Mouse (Mus musculus) forebrain, embryonic 14.5 days (tissue): ENCODE data around the gene Cep295. TPM values are rescaled to one million over a fixed set of nuclear protein-coding genes. Genes with fewer than 3 reads are reported as not detected.
A peak's percentile ranks its signal among the peaks of the same experiment; 100 is the strongest.
"Not testable (repeated sequence)": the region's sequence is repeated elsewhere in the genome, so short reads cannot be mapped to it uniquely, and the experiment has no call there.

Source experiments
- ATAC-seq: fragments of 200-750 bp; cut with Nextera tagmentation; 2 replicates; pipeline ENCODE4 v1.8.0; 2017; ENCODE audit warnings: mild to moderate bottlenecking, moderate library complexity
- DNase-seq: peaks from one replicate; pipeline ENCODE4 v3.0.0-alpha.2; 2015; ENCODE audit warnings: low spot score
- H3K27ac ChIP-seq: fragments of 300-500 bp; sonication (generic); 2 replicates; pipeline ENCODE4 v1.5.1; 2014; ENCODE audit warnings: low read depth, mild to moderate bottlenecking, control low read depth, low read length, moderate library complexity
- H3K27me3 ChIP-seq: fragments of 300-500 bp; sonication (generic); replicated peaks from 2 replicates; pipeline ENCODE4 v1.6.1; 2014; ENCODE audit warnings: low read length, control low read depth, mixed read lengths; ENCODE audit not compliant: control insufficient read depth, insufficient read depth
- H3K36me3 ChIP-seq: fragments of 300-500 bp; sonication (generic); 2 replicates; pipeline ENCODE4 v1.6.1; 2014; ENCODE audit warnings: low read length, control low read depth; ENCODE audit not compliant: control insufficient read depth, insufficient read depth
- H3K4me1 ChIP-seq: fragments of 300-500 bp; sonication (generic); 2 replicates; pipeline ENCODE4 v1.6.1; 2014; ENCODE audit warnings: antibody characterized with exemption, low read length, control low read depth; ENCODE audit not compliant: control insufficient read depth, insufficient read depth
- H3K4me2 ChIP-seq: fragments of 300-500 bp; sonication (generic); 2 replicates; pipeline ENCODE4 v1.6.1; 2014; ENCODE audit warnings: mild to moderate bottlenecking, control low read depth, low read length
- H3K4me3 ChIP-seq: fragments of 300-500 bp; sonication (generic); 2 replicates; pipeline ENCODE4 v1.5.1; 2014; ENCODE audit warnings: low read depth, low read length, control low read depth
- H3K9ac ChIP-seq: fragments of 300-500 bp; sonication (generic); 2 replicates; pipeline ENCODE4 v1.6.1; 2014; ENCODE audit warnings: mild to moderate bottlenecking, low read length, control low read depth, moderate library complexity
- H3K9me3 ChIP-seq: fragments of 300-500 bp; sonication (generic); replicated peaks from 2 replicates; pipeline ENCODE4 v1.6.1; 2016; ENCODE audit warnings: low read length, control low read depth, mixed read lengths; ENCODE audit not compliant: control insufficient read depth
- WGBS: fragments of 180-500 bp; shearing (Covaris S2); extraction: QIAGEN DNeasy Blood & Tissue Kit; methylation state at CpG from one replicate; pipeline ENCODE4 v1.1.7; 2014; 5-methylcytosine and 5-hydroxymethylcytosine counted together
- polyA plus RNA-seq: library from polyadenylated mRNA; unstranded; fragments of >200 nt; fragmentation: Nextera tagmentation; extraction: Ambion mirVana; gene quantifications from 2 replicates; pipeline ENCODE4 v1.2.1, GENCODE M21; 2014

Gene Cep295
- polyA plus RNA-seq, 1 experiment from 2014 or later: 16.0 TPM

GRCm38 (mm10) chr9:15356916-15357483 is 588 bp downstream of the Cep295 start:
- Histone ChIP-seq H3K27ac (peak overlapping the region; percentile 65), H3K36me3 (peaks cover 7% of the 10 kb centered on the region), H3K4me2 (peak overlapping the region; percentile 74), H3K9me3 (no peaks in the 10 kb centered on the region), H3K9ac (peak overlapping the region; percentile 87), H3K4me3 (peak overlapping the region; percentile 89), H3K27me3 (no peaks in the 10 kb centered on the region), H3K4me1 (peaks cover 8% of the 10 kb centered on the region)
- DNase-seq (no peak), ATAC-seq (no peak)
- WGBS: 2% methylated on average over 9 of the region's 9 CpGs

- no peak overlapping the region for H3K4me2 ChIP-seq
- no peak overlapping the region for H3K9ac ChIP-seq
- no peaks in the 10 kb centered on the region for H3K9me3 ChIP-seq
- no peak overlapping the region for H3K4me3 ChIP-seq
- H3K4me1 ChIP-seq: no peaks in the 10 kb centered on the region
- DNase-seq (no peak), ATAC-seq (no peak)
- WGBS: 78% methylated on average over 2 of the region's 2 CpGs
- peaks cover 63% of the 10 kb centered on the region for H3K36me3 ChIP-seq
- no peak overlapping the region for H3K27ac ChIP-seq
- no peaks in the 10 kb centered on the region for H3K27me3 ChIP-seq
These were observed 7.7 kb downstream of the Cep295 start for GRCm38 (mm10) chr9:15349925-15350324.

DNA sequence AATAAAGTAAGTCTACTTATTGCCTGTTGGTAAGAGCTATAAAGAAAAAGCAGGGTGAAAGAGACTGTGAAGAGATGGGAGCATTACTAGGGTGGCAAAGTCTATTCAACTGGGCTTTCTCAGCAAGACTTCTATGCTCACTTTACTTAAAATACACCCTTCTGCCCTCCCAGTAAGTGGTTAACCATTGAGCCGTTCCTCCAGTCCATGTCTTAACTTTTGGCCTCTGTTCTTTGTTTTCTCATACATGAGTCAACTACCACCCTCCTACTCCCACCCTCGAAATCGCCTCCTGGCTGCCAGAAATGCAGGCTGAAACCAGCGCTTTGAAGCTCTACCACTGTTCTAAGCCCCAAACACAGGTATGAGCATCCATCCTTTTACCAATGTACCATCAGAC is 19.8 kb downstream of the Cep295 start:
- 93% methylated on average over 4 of the region's 4 CpGs for WGBS
- H3K4me2 ChIP-seq: no peak overlapping the region

GRCm38 (mm10) chr9:15318170-15318742 is 39.3 kb downstream of the Cep295 start:
- ATAC-seq (peak; percentile 52; the same call in 1 of the 2 replicates), DNase-seq (no peak)
- H3K4me1 ChIP-seq: no peaks in the 10 kb centered on the region
- no peaks in the 10 kb centered on the region for H3K9me3 ChIP-seq
- no peak overlapping the region for H3K27ac ChIP-seq
- H3K4me2 ChIP-seq: no peak overlapping the region
- 79% methylated on average over 2 of the region's 2 CpGs for WGBS
- no peak overlapping the region for H3K4me3 ChIP-seq
- H3K9ac ChIP-seq: no peak overlapping the region
- H3K27me3 ChIP-seq: no peaks in the 10 kb centered on the region
- H3K36me3 ChIP-seq: peaks cover 73% of the 10 kb centered on the region

More for the DNA sequence above, 19.8 kb downstream of the Cep295 start:
- no peak for ATAC-seq
- H3K9ac ChIP-seq: no peak overlapping the region
- no peak for DNase-seq
- H3K4me3 ChIP-seq: no peak overlapping the region
- H3K9me3 ChIP-seq: no peaks in the 10 kb centered on the region
- no peaks in the 10 kb centered on the region for H3K27me3 ChIP-seq
- peaks cover 86% of the 10 kb centered on the region for H3K36me3 ChIP-seq
- H3K27ac ChIP-seq: no peak overlapping the region
- no peaks in the 10 kb centered on the region for H3K4me1 ChIP-seq

DNA sequence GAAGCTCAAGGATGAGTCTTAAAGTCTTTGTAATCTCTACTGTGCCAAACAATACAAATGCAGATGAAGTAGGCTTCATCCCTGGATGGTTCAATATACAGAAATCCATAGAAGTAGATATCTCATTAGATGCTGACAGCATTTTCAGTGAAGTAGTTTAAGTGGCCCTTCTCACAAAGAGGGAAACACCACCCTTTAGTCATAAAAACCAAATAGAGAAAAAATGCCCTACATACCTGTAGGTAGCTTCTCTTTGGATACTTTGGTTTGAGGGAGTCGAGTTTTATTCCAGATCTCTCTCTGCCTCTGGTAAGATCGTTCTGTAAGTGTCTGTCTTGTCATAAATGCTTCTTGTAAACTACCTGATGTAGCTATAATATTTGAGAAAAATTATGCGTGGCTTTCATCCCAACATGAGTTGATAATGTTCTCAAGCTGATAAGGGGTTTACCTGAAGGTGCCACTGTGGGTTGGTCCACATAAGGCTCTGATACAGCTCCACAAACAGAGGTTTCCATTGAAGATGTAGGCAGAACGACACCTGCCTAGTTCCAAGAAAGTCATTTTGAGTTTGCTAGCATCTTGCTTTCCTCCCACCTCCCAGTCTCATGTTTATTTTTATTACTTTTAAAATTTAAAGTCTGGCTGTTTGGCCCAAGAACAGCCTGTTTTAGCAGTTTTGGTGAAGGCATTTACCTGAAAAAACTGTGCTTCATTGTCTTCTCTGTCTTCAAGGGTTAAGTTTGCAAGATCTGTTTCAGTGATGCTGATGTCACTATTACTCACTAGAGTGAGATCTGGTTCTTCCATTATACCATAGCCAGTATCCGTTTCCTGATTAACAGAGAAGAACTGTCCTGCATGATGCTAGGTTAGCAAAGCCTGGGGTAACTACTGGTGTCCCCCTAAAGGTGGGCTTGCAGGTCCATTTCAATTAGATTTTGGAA is 40.1 kb downstream of the Cep295 start:
- Histone ChIP-seq H3K4me1 (no peaks in the 10 kb centered on the region), H3K36me3 (peaks cover 72% of the 10 kb centered on the region), H3K4me3 (no peak overlapping the region), H3K4me2 (no peak overlapping the region), H3K27me3 (no peaks in the 10 kb centered on the region), H3K9me3 (no peaks in the 10 kb centered on the region), H3K9ac (no peak overlapping the region), H3K27ac (no peak overlapping the region)
- WGBS: 62% methylated on average over 5 of the region's 5 CpGs
- DNase-seq: no peak
- no peak for ATAC-seq

DNA sequence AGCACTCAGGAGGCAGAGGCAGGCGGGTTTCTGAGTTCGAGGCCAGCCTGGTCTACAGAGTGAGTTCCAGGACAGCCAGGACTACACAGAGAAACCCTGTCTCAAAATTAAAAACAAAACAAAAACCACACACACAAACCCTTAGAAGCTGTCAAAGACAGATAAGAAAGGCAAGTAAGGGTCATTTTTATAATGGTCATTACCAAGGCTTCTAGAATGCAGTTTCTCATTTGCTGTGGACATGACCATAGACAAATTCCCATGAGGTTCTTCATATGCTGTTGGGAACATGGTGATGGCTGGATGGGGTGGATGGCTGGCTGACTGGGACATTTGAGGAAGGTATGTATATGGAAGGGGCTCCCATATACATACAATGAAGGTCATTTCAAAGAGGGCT is 41.3 kb downstream of the Cep295 start:
- DNase-seq, H3K9ac ChIP-seq, H3K9me3 ChIP-seq, H3K4me1 ChIP-seq, H3K27me3 ChIP-seq, ATAC-seq, H3K4me3 ChIP-seq, H3K4me2 ChIP-seq, H3K27ac ChIP-seq: not testable (repeated sequence)
- peaks cover 69% of the 10 kb centered on the region for H3K36me3 ChIP-seq
- WGBS: 100% methylated on average over 1 of the region's 2 CpGs

DNA sequence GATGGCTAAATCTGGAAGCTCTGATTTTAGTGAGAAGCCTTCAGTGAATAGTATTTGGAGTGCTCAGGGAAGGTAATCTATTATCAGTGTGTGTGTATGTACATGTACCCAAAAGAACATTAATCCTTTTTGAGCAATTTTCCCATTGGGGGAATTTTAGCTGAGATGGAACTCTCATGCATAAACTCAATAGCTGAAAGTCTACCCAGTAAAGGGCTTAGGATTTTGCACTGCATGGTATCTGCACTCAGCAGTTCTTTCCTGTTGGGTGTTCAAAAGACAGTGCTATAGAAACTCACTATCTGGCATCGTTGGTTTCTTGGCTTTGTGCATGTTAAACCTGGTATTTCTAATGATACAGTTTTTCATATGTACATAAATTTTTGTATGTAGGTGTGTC is 43.0 kb downstream of the Cep295 start:
- Histone ChIP-seq H3K4me1 (no peaks in the 10 kb centered on the region; the same call in 1 of the 2 replicates), H3K36me3 (peaks cover 80% of the 10 kb centered on the region), H3K9ac (no peak overlapping the region), H3K4me2 (no peak overlapping the region), H3K27me3 (no peaks in the 10 kb centered on the region), H3K4me3 (no peak overlapping the region), H3K27ac (no peak overlapping the region), H3K9me3 (no peaks in the 10 kb centered on the region)
- DNase-seq: no peak
- no peak for ATAC-seq
- WGBS: 100% methylated on average over 1 of the region's 1 CpGs

DNA sequence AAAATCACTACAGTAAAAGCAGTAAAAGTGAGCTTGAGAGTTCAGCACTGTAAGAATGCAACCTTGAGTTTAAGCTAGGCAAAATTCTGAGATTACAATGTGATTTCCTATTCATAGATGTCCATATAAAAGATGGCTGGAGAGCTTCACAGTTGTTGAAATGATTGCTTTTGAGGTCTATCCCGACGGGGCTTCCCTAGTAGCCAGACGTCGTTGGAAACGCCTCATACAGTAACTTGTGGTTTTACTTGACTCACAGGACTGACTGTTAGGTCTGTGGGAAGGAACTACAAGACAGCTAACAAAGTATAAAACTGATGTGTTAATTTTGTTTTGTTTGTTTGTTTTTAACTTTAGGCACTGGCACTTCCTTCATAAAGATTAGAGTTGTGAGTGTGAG is 44.0 kb downstream of the Cep295 start:
- Histone ChIP-seq H3K4me1 (peaks cover 6% of the 10 kb centered on the region), H3K27ac (no peak overlapping the region), H3K36me3 (peaks cover 87% of the 10 kb centered on the region), H3K27me3 (no peaks in the 10 kb centered on the region), H3K9ac (no peak overlapping the region), H3K4me3 (no peak overlapping the region), H3K9me3 (no peaks in the 10 kb centered on the region), H3K4me2 (no peak overlapping the region)
- 95% methylated on average over 5 of the region's 5 CpGs for WGBS
- ATAC-seq (no peak), DNase-seq (no peak)
